Mouse (Mus musculus): ENCODE data around the gene Hoxb1. TPM values are rescaled to one million over a fixed set of nuclear protein-coding genes. Genes with fewer than 3 reads are reported as not detected.

Hoxb1 gene
- total and polyA plus RNA-seq, 2 experiments from 2014 or later = not detected

DNA sequence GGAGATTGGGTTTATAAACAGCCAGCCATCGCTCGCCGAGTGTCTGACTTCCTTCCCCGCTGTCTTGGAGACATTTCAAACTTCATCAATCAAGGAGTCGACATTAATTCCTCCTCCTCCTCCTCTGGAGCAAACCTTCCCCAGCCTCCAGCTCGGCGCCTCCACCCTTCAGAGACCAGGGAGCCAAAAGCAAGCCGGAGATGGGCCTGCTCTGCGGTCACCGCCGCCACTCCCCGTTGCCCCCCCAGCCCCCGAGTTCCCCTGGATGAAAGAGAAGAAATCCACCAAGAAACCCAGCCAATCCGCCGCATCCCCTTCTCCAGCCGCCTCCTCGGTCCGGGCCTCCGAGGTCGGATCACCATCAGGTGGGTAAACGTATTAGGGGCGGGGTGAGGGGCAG, 13.7 kb upstream of the Hoxb1 start:
- peak overlapping the region; percentile 62 for H3K27ac ChIP-seq (ENCODE audit: low read depth)
- H3K27me3 ChIP-seq (ENCODE audit: control insufficient read depth, insufficient read depth, low read length) = peaks cover 96% of the 10 kb centered on the region
- DNase-seq (ENCODE audit: low spot score) (no peak), ATAC-seq (ENCODE audit: insufficient read depth, low read depth) (no peak)
- peak overlapping the region; percentile 49 for H3K4me2 ChIP-seq (ENCODE audit: low read depth, low read length)
- no peaks in the 10 kb centered on the region for H3K4me1 ChIP-seq (ENCODE audit: control insufficient read depth, insufficient read depth)
- TF ChIP-seq CTCF (IDR thresholded peaks at IDR 0.05; ENCODE audit: low read depth) (no peak), EP300 (IDR thresholded peaks at IDR 0.05; ENCODE audit: low read depth) (no peak)
- peak overlapping the region; percentile 46 for H3K4me3 ChIP-seq (ENCODE audit: low read depth, low read length)
- H3K9me3 ChIP-seq (replicated peaks; ENCODE audit: control insufficient read depth, low read length) = no peaks in the 10 kb centered on the region
- no peaks in the 10 kb centered on the region for H3K36me3 ChIP-seq (replicated peaks; ENCODE audit: control insufficient read depth, insufficient read depth, low read length)
- WGBS = 4% methylated on average over 22 of the region's 22 CpGs
- 0 out of 2 replicates have a peak overlapping the region, but pooled peaks have one; percentile 27 for H3K9ac ChIP-seq (replicated peaks; ENCODE audit: low read depth, low read length)

- DNase-seq (ENCODE audit: low spot score) (no peak), ATAC-seq (ENCODE audit: insufficient read depth, low read depth) (0 out of 2 replicates have a peak, but pooled peaks have one; percentile 30)
- Histone ChIP-seq H3K36me3 (replicated peaks; ENCODE audit: control insufficient read depth, insufficient read depth, low read length) (no peaks in the 10 kb centered on the region), H3K27ac (ENCODE audit: low read depth) (peak overlapping the region; percentile 62), H3K9me3 (replicated peaks; ENCODE audit: control insufficient read depth, low read length) (no peaks in the 10 kb centered on the region), H3K4me1 (ENCODE audit: control insufficient read depth, insufficient read depth) (no peaks in the 10 kb centered on the region), H3K4me3 (ENCODE audit: low read depth, low read length) (peak overlapping the region; percentile 46), H3K9ac (replicated peaks; ENCODE audit: low read depth, low read length) (peak overlapping the region; percentile 54), H3K27me3 (ENCODE audit: control insufficient read depth, insufficient read depth, low read length) (peaks cover 98% of the 10 kb centered on the region), H3K4me2 (ENCODE audit: low read depth, low read length) (peak overlapping the region; percentile 49)
- WGBS = under 1% methylated on average over 59 of the region's 75 CpGs
- TF ChIP-seq CTCF (IDR thresholded peaks at IDR 0.05; ENCODE audit: low read depth) = no peak
- no peak for TF ChIP-seq EP300 (IDR thresholded peaks at IDR 0.05; ENCODE audit: low read depth)
These were observed 12.6 kb upstream of the Hoxb1 start for GRCm38 (mm10) chr11:96352691-96353521.

GRCm38 (mm10) chr11:96353522-96353841, 12.1 kb upstream of the Hoxb1 start:
- H3K36me3 ChIP-seq (replicated peaks; ENCODE audit: control insufficient read depth, insufficient read depth, low read length) = no peaks in the 10 kb centered on the region
- 0 out of 2 replicates have a peak, but pooled peaks have one; percentile 27 for ATAC-seq (ENCODE audit: insufficient read depth, low read depth)
- no peak for DNase-seq (ENCODE audit: low spot score)
- peak overlapping the region; percentile 54 for H3K9ac ChIP-seq (replicated peaks; ENCODE audit: low read depth, low read length)
- peak overlapping the region; percentile 49 for H3K4me2 ChIP-seq (ENCODE audit: low read depth, low read length)
- no peaks in the 10 kb centered on the region for H3K4me1 ChIP-seq (ENCODE audit: control insufficient read depth, insufficient read depth)
- whole genome bisulfite sequencing = 4% methylated on average over 14 of the region's 14 CpGs
- H3K27ac ChIP-seq (ENCODE audit: low read depth) = peak overlapping the region; percentile 62
- no peaks in the 10 kb centered on the region for H3K9me3 ChIP-seq (replicated peaks; ENCODE audit: control insufficient read depth, low read length)
- H3K27me3 ChIP-seq (ENCODE audit: control insufficient read depth, insufficient read depth, low read length) = peaks cover 97% of the 10 kb centered on the region
- TF ChIP-seq EP300 (IDR thresholded peaks at IDR 0.05; ENCODE audit: low read depth) (no peak), CTCF (IDR thresholded peaks at IDR 0.05; ENCODE audit: low read depth) (no peak)
- H3K4me3 ChIP-seq (ENCODE audit: low read depth, low read length) = peak overlapping the region; percentile 46

DNA sequence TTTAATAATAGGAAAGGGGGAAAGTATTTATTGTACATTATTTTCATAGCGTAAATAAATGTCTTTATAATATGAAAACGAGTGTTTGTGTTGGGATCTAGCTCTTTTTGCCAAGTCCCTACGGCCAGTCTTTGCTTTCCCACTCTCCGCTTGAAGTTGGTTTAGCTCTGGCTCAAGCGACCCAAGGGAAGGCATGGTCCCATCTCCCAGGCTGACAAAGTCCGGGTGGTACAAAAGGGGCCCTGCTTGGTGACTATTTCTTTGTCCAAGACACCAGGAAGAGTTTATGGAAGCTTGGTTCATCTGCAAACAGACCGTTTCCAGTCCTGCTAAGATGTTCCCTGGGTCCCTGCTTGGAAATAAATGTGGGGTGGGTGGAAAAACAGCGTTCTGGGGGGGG, 11.6 kb upstream of the Hoxb1 start:
- H3K27ac ChIP-seq (ENCODE audit: low read depth) = peak overlapping the region; percentile 5; the same call in 1 of the 2 replicates

GRCm38 (mm10) chr11:96354376-96354775, 11.2 kb upstream of the Hoxb1 start:
- H3K4me2 ChIP-seq (ENCODE audit: low read depth, low read length) = peak overlapping the region; percentile 49
- H3K27ac ChIP-seq (ENCODE audit: low read depth) = peak overlapping the region; percentile 5; the same call in 1 of the 2 replicates
- H3K36me3 ChIP-seq (replicated peaks; ENCODE audit: control insufficient read depth, insufficient read depth, low read length) = no peaks in the 10 kb centered on the region
- H3K4me1 ChIP-seq (ENCODE audit: control insufficient read depth, insufficient read depth) = no peaks in the 10 kb centered on the region
- ATAC-seq (ENCODE audit: insufficient read depth, low read depth) (no peak), DNase-seq (ENCODE audit: low spot score) (no peak)
- H3K4me3 ChIP-seq (ENCODE audit: low read depth, low read length) = peak overlapping the region; percentile 46
- TF ChIP-seq CTCF (IDR thresholded peaks at IDR 0.05; ENCODE audit: low read depth) (no peak), EP300 (IDR thresholded peaks at IDR 0.05; ENCODE audit: low read depth) (no peak)
- no peak overlapping the region for H3K9ac ChIP-seq (replicated peaks; ENCODE audit: low read depth, low read length)
- 2% methylated on average over 25 of the region's 25 CpGs for WGBS
- H3K27me3 ChIP-seq (ENCODE audit: control insufficient read depth, insufficient read depth, low read length) = peaks cover 90% of the 10 kb centered on the region
- no peaks in the 10 kb centered on the region for H3K9me3 ChIP-seq (replicated peaks; ENCODE audit: control insufficient read depth, low read length)

More for the DNA sequence above, 11.6 kb upstream of the Hoxb1 start:
- ATAC-seq (ENCODE audit: insufficient read depth, low read depth) = no peak
- H3K27me3 ChIP-seq (ENCODE audit: control insufficient read depth, insufficient read depth, low read length) = peaks cover 93% of the 10 kb centered on the region
- no peaks in the 10 kb centered on the region for H3K4me1 ChIP-seq (ENCODE audit: control insufficient read depth, insufficient read depth)
- DNase-seq (ENCODE audit: low spot score) = no peak
- H3K9ac ChIP-seq (replicated peaks; ENCODE audit: low read depth, low read length) = no peak overlapping the region
- H3K4me3 ChIP-seq (ENCODE audit: low read depth, low read length) = peak overlapping the region; percentile 46
- no peak for TF ChIP-seq CTCF (IDR thresholded peaks at IDR 0.05; ENCODE audit: low read depth)
- no peak for TF ChIP-seq EP300 (IDR thresholded peaks at IDR 0.05; ENCODE audit: low read depth)
- 24% methylated on average over 8 of the region's 8 CpGs for WGBS
- no peaks in the 10 kb centered on the region for H3K36me3 ChIP-seq (replicated peaks; ENCODE audit: control insufficient read depth, insufficient read depth, low read length)
- peak overlapping the region; percentile 49 for H3K4me2 ChIP-seq (ENCODE audit: low read depth, low read length)
- no peaks in the 10 kb centered on the region for H3K9me3 ChIP-seq (replicated peaks; ENCODE audit: control insufficient read depth, low read length)

Data from heart, postnatal 0 days (tissue).